In the genomic region with DNA sequence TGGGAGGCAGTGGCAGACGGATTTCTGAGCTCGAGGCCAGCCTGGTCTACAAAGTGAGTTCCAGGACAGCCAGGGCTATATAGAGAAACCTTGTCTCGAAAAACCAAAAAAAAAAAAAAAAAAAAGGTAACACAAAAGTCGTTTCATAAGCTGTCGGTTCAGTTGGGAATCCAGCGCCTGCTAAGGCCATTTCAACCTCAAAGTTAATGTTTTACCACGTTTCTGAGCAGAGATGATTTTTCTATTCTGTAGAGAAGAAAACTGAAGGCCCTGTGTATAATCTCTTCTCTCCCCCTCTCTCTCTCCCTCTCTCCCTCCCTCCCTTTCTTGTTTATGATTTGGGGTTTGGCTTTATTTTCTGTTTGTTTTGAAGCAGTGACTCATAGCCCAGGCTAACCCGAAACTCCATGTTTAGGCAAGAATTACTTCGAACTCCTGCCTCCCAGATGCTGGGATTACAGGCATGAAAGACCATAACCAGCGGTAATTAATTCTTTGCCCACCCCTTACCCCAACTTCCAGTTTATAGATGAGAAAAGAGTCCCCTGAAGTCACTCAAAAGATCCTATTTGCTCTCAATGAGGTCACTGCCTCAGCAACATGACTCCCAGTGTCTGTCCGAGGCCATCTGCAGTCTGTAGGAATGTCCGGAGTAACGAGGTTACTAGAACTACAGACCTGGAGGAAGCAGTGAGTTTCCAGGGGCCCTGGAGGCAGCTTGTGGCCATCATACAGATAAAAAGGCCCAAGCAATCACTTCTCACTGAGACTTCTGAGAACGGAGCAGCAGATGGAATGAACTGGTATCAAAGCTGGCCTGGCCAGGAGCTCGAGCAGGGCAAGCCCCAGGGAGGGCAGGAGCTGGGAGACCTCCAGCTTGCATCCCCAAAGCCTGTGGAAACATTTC, we compare ENCODE assay signal across 8 mouse cellular contexts. TPM values are rescaled to one million over a fixed set of nuclear protein-coding genes. Genes with fewer than 3 reads are reported as not detected.
DNase-seq lines count a peak whose midpoint lies in the region; ATAC-seq and TF ChIP-seq lines count a peak whose summit lies in the region.

No protein-coding gene starts in this region.

- TF ChIP-seq POLR2A in bone marrow macrophage, adult 2 months (IDR thresholded peaks at IDR 0.05; ENCODE audit: borderline replicate concordance, low read depth, low read length), result no peak

- no peaks in the 10 kb centered on the region for H3K9me3 ChIP-seq in hindbrain, embryonic 14.5 days (ENCODE audit: control insufficient read depth, low read length)
- H3K9me3 ChIP-seq in midbrain, embryonic 16.5 days (replicated peaks; ENCODE audit: control insufficient read depth, low read length, poor library complexity, severe bottlenecking), result no peaks in the 10 kb centered on the region

- H3K27ac ChIP-seq in bone marrow macrophage, adult 2 months (ENCODE audit: insufficient read depth, low read depth, low read length), result peak overlapping the region; percentile 82
- peak overlapping the region; percentile 28; the same call in 1 of the 2 replicates for H3K27ac ChIP-seq in hindbrain, embryonic 14.5 days
- peak overlapping the region; percentile 38; the same call in 1 of the 2 replicates for H3K27ac ChIP-seq in midbrain, embryonic 16.5 days (ENCODE audit: low read length)

- H3K36me3 ChIP-seq in hindbrain, embryonic 14.5 days (replicated peaks; ENCODE audit: control insufficient read depth, insufficient read depth), result 0 out of 2 replicates have a peak, but pooled peaks cover 7% of the 10 kb centered on the region
- H3K36me3 ChIP-seq in midbrain, embryonic 16.5 days (ENCODE audit: control insufficient read depth, insufficient read depth, low read length), result 0 out of 2 replicates have a peak, but pooled peaks cover 6% of the 10 kb centered on the region

- peak overlapping the region; percentile 69 for H3K4me2 ChIP-seq in hindbrain, embryonic 14.5 days (replicated peaks)
- peak overlapping the region; percentile 91 for H3K4me2 ChIP-seq in midbrain, embryonic 16.5 days (ENCODE audit: low read length)

- peak overlapping the region; percentile 45 for H3K4me3 ChIP-seq in bone marrow macrophage, adult 2 months (ENCODE audit: insufficient read depth, low read length)
- H3K4me3 ChIP-seq in hindbrain, embryonic 14.5 days (replicated peaks; ENCODE audit: low read length), result peak overlapping the region; percentile 73
- peak overlapping the region; percentile 91 for H3K4me3 ChIP-seq in midbrain, embryonic 16.5 days (ENCODE audit: low read depth, low read length)

- ATAC-seq in hindbrain, embryonic 14.5 days (ENCODE audit: low FRiP score), result no peak
- ATAC-seq in midbrain, embryonic 16.5 days, result no peak

- no peak overlapping the region for H3K9ac ChIP-seq in hindbrain, embryonic 14.5 days
- H3K9ac ChIP-seq in midbrain, embryonic 16.5 days (ENCODE audit: low read depth, low read length), result no peak overlapping the region

- peaks cover 25% of the 10 kb centered on the region for H3K4me1 ChIP-seq in bone marrow macrophage, adult 2 months (ENCODE audit: control insufficient read depth, insufficient read depth, low read length)
- H3K4me1 ChIP-seq in hindbrain, embryonic 14.5 days (replicated peaks; ENCODE audit: control insufficient read depth, insufficient read depth, low read length), result peaks cover 29% of the 10 kb centered on the region
- H3K4me1 ChIP-seq in midbrain, embryonic 16.5 days (ENCODE audit: control insufficient read depth, insufficient read depth, low read length), result peaks cover 35% of the 10 kb centered on the region

- no peaks in the 10 kb centered on the region for H3K27me3 ChIP-seq in hindbrain, embryonic 14.5 days (ENCODE audit: control insufficient read depth, insufficient read depth, low read length)
- H3K27me3 ChIP-seq in midbrain, embryonic 16.5 days (ENCODE audit: control insufficient read depth, insufficient read depth, low read depth, low read length), result no peaks in the 10 kb centered on the region

- DNase-seq in kidney, adult 11 months, result peak; percentile 61
- no peak for DNase-seq in kidney, postnatal 14 days
- no peak for DNase-seq in hindbrain, embryonic 14.5 days (ENCODE audit: low spot score)
- DNase-seq in embryo, embryonic 10 days (ENCODE audit: low spot score), result no peak
- DNase-seq in adrenal gland, postnatal 36 days, result no peak
- no peak for DNase-seq in gastrocnemius, adult 18-20 months (ENCODE audit: low spot score)

- TF ChIP-seq CTCF in bone marrow macrophage, adult 2 months (IDR thresholded peaks at IDR 0.05; ENCODE audit: low read depth, low read length), result no peak

- WGBS in hindbrain, embryonic 14.5 days, result 43% methylated on average over 15 of the region's 15 CpGs
- 47% methylated on average over 15 of the region's 15 CpGs for WGBS in midbrain, embryonic 16.5 days

RNA-seq across cellular contexts. Expression of a gene that starts 1.4 kb away (rescaled TPM):
- polyA plus RNA-seq in bone marrow macrophage, adult 2 months (2012; ENCODE audit: insufficient read depth, insufficient read length, missing spikeins), result 133 and 173 TPM in 2 replicates
- polyA plus RNA-seq in hindbrain, embryonic 14.5 days (2014; fragmentation: Nextera tagmentation; extraction: Ambion mirVana), result 154 and 157 TPM in 2 replicates
- 144 and 150 TPM in 2 replicates for polyA plus RNA-seq in midbrain, embryonic 16.5 days (2015; fragmentation: Nextera tagmentation; extraction: Ambion mirVana)
- 100 to 1,000 TPM; 453 to 470 TPM for total RNA-seq in adrenal gland, postnatal 36 days (2021)
- total RNA-seq in gastrocnemius, adult 18-20 months (2021), result 10 to 100 TPM; 61.2 to 62.0 TPM

RNA-seq across cellular contexts. Expression of a gene that starts 15.9 kb away (rescaled TPM):
- not detected in 2 replicates for polyA plus RNA-seq in bone marrow macrophage, adult 2 months (2012; ENCODE audit: insufficient read depth, insufficient read length, missing spikeins)
- 106 TPM in 2 replicates for polyA plus RNA-seq in hindbrain, embryonic 14.5 days (2014; fragmentation: Nextera tagmentation; extraction: Ambion mirVana)
- polyA plus RNA-seq in midbrain, embryonic 16.5 days (2015; fragmentation: Nextera tagmentation; extraction: Ambion mirVana), result 151 and 155 TPM in 2 replicates
- total RNA-seq in adrenal gland, postnatal 36 days (2021), result 10 to 100 TPM; 29.1 to 29.6 TPM
- not detected for total RNA-seq in gastrocnemius, adult 18-20 months (2021)

RNA-seq across cellular contexts. Expression of a gene that starts 21.0 kb away (rescaled TPM):
- 1,924 and 2,101 TPM in 2 replicates for polyA plus RNA-seq in bone marrow macrophage, adult 2 months (2012; ENCODE audit: insufficient read depth, insufficient read length, missing spikeins)
- 52.4 and 63.6 TPM in 2 replicates for polyA plus RNA-seq in hindbrain, embryonic 14.5 days (2014; fragmentation: Nextera tagmentation; extraction: Ambion mirVana)
- polyA plus RNA-seq in midbrain, embryonic 16.5 days (2015; fragmentation: Nextera tagmentation; extraction: Ambion mirVana), result 65.2 and 75.8 TPM in 2 replicates
- 100 to 1,000 TPM; 181 to 214 TPM for total RNA-seq in adrenal gland, postnatal 36 days (2021)
- 10 to 100 TPM; 17.1 to 20.7 TPM for total RNA-seq in gastrocnemius, adult 18-20 months (2021)

RNA-seq across cellular contexts. Expression of a gene that starts 38.3 kb away (rescaled TPM):
- polyA plus RNA-seq in bone marrow macrophage, adult 2 months (2012; ENCODE audit: insufficient read depth, insufficient read length, missing spikeins), result not detected in 2 replicates
- 30.9 and 40.4 TPM in 2 replicates for polyA plus RNA-seq in hindbrain, embryonic 14.5 days (2014; fragmentation: Nextera tagmentation; extraction: Ambion mirVana)
- polyA plus RNA-seq in midbrain, embryonic 16.5 days (2015; fragmentation: Nextera tagmentation; extraction: Ambion mirVana), result 18.1 and 20.5 TPM in 2 replicates
- 1 to 10 TPM; 5.8 to 6.1 TPM for total RNA-seq in adrenal gland, postnatal 36 days (2021)
- total RNA-seq in gastrocnemius, adult 18-20 months (2021), result 1 to 10 TPM in 1 of 2 experiments, under 1 TPM in 1; 0.62 to 1.1 TPM

RNA-seq across cellular contexts. Expression of a gene that starts 43.1 kb away (rescaled TPM):
- polyA plus RNA-seq in bone marrow macrophage, adult 2 months (2012; ENCODE audit: insufficient read depth, insufficient read length, missing spikeins), result not detected in 2 replicates
- polyA plus RNA-seq in hindbrain, embryonic 14.5 days (2014; fragmentation: Nextera tagmentation; extraction: Ambion mirVana), result 1.6 and 3.3 TPM in 2 replicates
- polyA plus RNA-seq in midbrain, embryonic 16.5 days (2015; fragmentation: Nextera tagmentation; extraction: Ambion mirVana), result 2.3 and 3.5 TPM in 2 replicates
- total RNA-seq in adrenal gland, postnatal 36 days (2021), result 1 to 10 TPM in 1 of 2 experiments, under 1 TPM in 1; 0.56 to 1.8 TPM
- under 1 TPM in 1 of 2 experiments, not detected in 1; 0.07 TPM for total RNA-seq in gastrocnemius, adult 18-20 months (2021)

Comparison
In these comparisons a context has a peak if more than half of its experiments do, and no peak if none do; other contexts are left out.
1. H3K27ac ChIP-seq: peak in every context shown above with its lines; median percentile 82 in bone marrow macrophage, adult 2 months; 38 in midbrain, embryonic 16.5 days; 28 in hindbrain, embryonic 14.5 days.
2. RNA of a gene that starts 15.9 kb away (polyA plus RNA-seq): 151 to 155 TPM in midbrain, embryonic 16.5 days and 106 TPM in hindbrain, embryonic 14.5 days; not detected in bone marrow macrophage, adult 2 months; every median in the first group is over 100 times any median in the second.
3. RNA of a gene that starts 21.0 kb away (polyA plus RNA-seq): 1,924 to 2,101 TPM in bone marrow macrophage, adult 2 months; 65.2 to 75.8 TPM in midbrain, embryonic 16.5 days and 52.4 to 63.6 TPM in hindbrain, embryonic 14.5 days; every median in the first group is over 10 times any median in the second.
4. Peak in every context shown above with its lines, with median percentiles within 50 percentile points of each other: H3K4me3 ChIP-seq.